15 mouse cellular contexts compared by ENCODE assay signal in the genomic region with DNA sequence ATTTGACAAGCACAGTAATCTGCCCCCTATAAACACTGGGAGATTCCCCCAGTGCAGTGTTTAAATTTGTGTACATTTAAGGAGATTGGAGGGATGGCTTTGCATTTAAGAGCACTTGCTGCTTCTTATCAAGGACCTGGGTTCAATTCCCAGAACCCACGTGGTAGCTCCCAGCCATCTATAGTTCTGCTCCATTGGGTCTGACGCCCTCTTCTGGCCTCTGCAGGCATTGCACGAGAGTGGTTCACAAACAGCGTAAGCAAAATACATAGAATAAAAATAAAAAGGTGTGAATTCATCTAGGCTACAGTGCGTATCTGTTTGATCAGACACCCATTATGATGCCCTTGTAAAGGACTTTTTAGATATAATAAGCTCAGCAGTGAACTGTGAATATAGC. TPM values are rescaled to one million over a fixed set of nuclear protein-coding genes. Genes with fewer than 3 reads are reported as not detected.
DNase-seq lines count a peak whose midpoint lies in the region; ATAC-seq and TF ChIP-seq lines count a peak whose summit lies in the region.
"Had no signal": no experiment of that assay in that cellular context is flagged by ENCODE, and none has a peak within 500 bp of the region (broad histone marks: within the 10 kb centered on the region; RNA-seq: fewer than 3 reads in every experiment).

No protein-coding gene starts in this region.

- DNase-seq in hindbrain, postnatal 0 days (ENCODE audit: low spot score): no peak
- no peak for DNase-seq in hindbrain, embryonic 10.5 days (ENCODE audit: low spot score)
- DNase-seq in lung, postnatal 0 days (ENCODE audit: low spot score): no peak
- no peak for DNase-seq in lung, postnatal 25 days (ENCODE audit: low spot score)
- DNase-seq in induced T-regulatory cell, adult 2 months (ENCODE audit: low read depth): peak; percentile 58
- DNase-seq in embryonic facial prominence, embryonic 10.5 days (ENCODE audit: low spot score): no peak
- DNase-seq in frontal cortex, postnatal 36 days (ENCODE audit: low spot score in 2 of 2): no peak
- DNase-seq: cerebellum, adult 9-11 months; lung, postnatal 4 days had no signal

- no peaks in the 10 kb centered on the region for H3K9me3 ChIP-seq in hindbrain, postnatal 0 days (ENCODE audit: low read length)
- H3K9me3 ChIP-seq in hindbrain, embryonic 10.5 days: no peaks in the 10 kb centered on the region
- no peaks in the 10 kb centered on the region for H3K9me3 ChIP-seq in lung, postnatal 0 days (ENCODE audit: low read length)
- H3K9me3 ChIP-seq in E14TG2a.4 (ENCODE audit: low read length): no peaks in the 10 kb centered on the region
- no peaks in the 10 kb centered on the region for H3K9me3 ChIP-seq in embryonic facial prominence, embryonic 10.5 days
- H3K9me3 ChIP-seq: embryonic facial prominence, embryonic 13.5 days; forebrain, embryonic 15.5 days; hindbrain, embryonic 12.5 days; limb, embryonic 10.5 days had no signal

- no peaks in the 10 kb centered on the region for H3K36me3 ChIP-seq in hindbrain, postnatal 0 days (ENCODE audit: insufficient read depth, low read length)
- H3K36me3 ChIP-seq in hindbrain, embryonic 10.5 days: no peaks in the 10 kb centered on the region
- no peaks in the 10 kb centered on the region for H3K36me3 ChIP-seq in lung, postnatal 0 days (ENCODE audit: insufficient read depth, low read length)
- no peaks in the 10 kb centered on the region for H3K36me3 ChIP-seq in E14TG2a.4 (ENCODE audit: insufficient read depth, low read length)
- no peaks in the 10 kb centered on the region for H3K36me3 ChIP-seq in embryonic facial prominence, embryonic 10.5 days (replicated peaks)
- H3K36me3 ChIP-seq: embryonic facial prominence, embryonic 13.5 days; forebrain, embryonic 15.5 days; hindbrain, embryonic 12.5 days; limb, embryonic 10.5 days had no signal

- WGBS in hindbrain, postnatal 0 days: 67% methylated on average over 5 of the region's 5 CpGs
- 65% methylated on average over 5 of the region's 5 CpGs for WGBS in hindbrain, embryonic 10.5 days
- 70% methylated on average over 5 of the region's 5 CpGs for WGBS in lung, postnatal 0 days
- WGBS in embryonic facial prominence, embryonic 10.5 days: 65% methylated on average over 5 of the region's 5 CpGs

- no peak for ATAC-seq in hindbrain, postnatal 0 days
- no peak for ATAC-seq in lung, postnatal 0 days
- ATAC-seq: forebrain, embryonic 15.5 days; midbrain, embryonic 16.5 days had no signal

- no peak overlapping the region for H3K27ac ChIP-seq in hindbrain, postnatal 0 days
- no peak overlapping the region for H3K27ac ChIP-seq in hindbrain, embryonic 10.5 days
- H3K27ac ChIP-seq in lung, postnatal 0 days (ENCODE audit: low read length): no peak overlapping the region
- H3K27ac ChIP-seq in embryonic facial prominence, embryonic 10.5 days (replicated peaks): no peak overlapping the region
- H3K27ac ChIP-seq: embryonic facial prominence, embryonic 13.5 days; forebrain, embryonic 15.5 days; hindbrain, embryonic 12.5 days; limb, embryonic 10.5 days had no signal

- H3K4me3 ChIP-seq in hindbrain, postnatal 0 days (ENCODE audit: low read length): no peak overlapping the region
- H3K4me3 ChIP-seq in hindbrain, embryonic 10.5 days: no peak overlapping the region
- H3K4me3 ChIP-seq in lung, postnatal 0 days (ENCODE audit: low read depth, low read length): no peak overlapping the region
- H3K4me3 ChIP-seq in E14TG2a.4 (replicated peaks; ENCODE audit: low read length): no peak overlapping the region
- H3K4me3 ChIP-seq in embryonic facial prominence, embryonic 10.5 days: no peak overlapping the region
- H3K4me3 ChIP-seq: embryonic facial prominence, embryonic 13.5 days; forebrain, embryonic 15.5 days; hindbrain, embryonic 12.5 days; limb, embryonic 10.5 days had no signal

- H3K27me3 ChIP-seq in hindbrain, postnatal 0 days (ENCODE audit: insufficient read depth, low read length): no peaks in the 10 kb centered on the region
- H3K27me3 ChIP-seq in hindbrain, embryonic 10.5 days (ENCODE audit: insufficient read depth, poor library complexity, severe bottlenecking): no peaks in the 10 kb centered on the region
- no peaks in the 10 kb centered on the region for H3K27me3 ChIP-seq in lung, postnatal 0 days (replicated peaks; ENCODE audit: insufficient read depth, low read length)
- no peaks in the 10 kb centered on the region for H3K27me3 ChIP-seq in E14TG2a.4 (ENCODE audit: insufficient read depth, low read length)
- H3K27me3 ChIP-seq in embryonic facial prominence, embryonic 10.5 days (replicated peaks; ENCODE audit: low read depth, poor library complexity, severe bottlenecking): no peaks in the 10 kb centered on the region
- H3K27me3 ChIP-seq: embryonic facial prominence, embryonic 13.5 days; forebrain, embryonic 15.5 days; hindbrain, embryonic 12.5 days had no signal

- no peak overlapping the region for H3K4me2 ChIP-seq in hindbrain, postnatal 0 days (ENCODE audit: low read depth, low read length)
- H3K4me2 ChIP-seq in lung, postnatal 0 days (replicated peaks; ENCODE audit: low read depth, low read length): no peak overlapping the region
- H3K4me2 ChIP-seq: embryonic facial prominence, embryonic 13.5 days; forebrain, embryonic 15.5 days; hindbrain, embryonic 12.5 days had no signal

- no peak overlapping the region for H3K9ac ChIP-seq in hindbrain, postnatal 0 days (replicated peaks; ENCODE audit: low read length)
- H3K9ac ChIP-seq in lung, postnatal 0 days (replicated peaks; ENCODE audit: low read depth): no peak overlapping the region
- H3K9ac ChIP-seq: embryonic facial prominence, embryonic 13.5 days; forebrain, embryonic 15.5 days; hindbrain, embryonic 12.5 days had no signal

- H3K4me1 ChIP-seq in hindbrain, postnatal 0 days (ENCODE audit: insufficient read depth, low read length): 0 out of 2 replicates have a peak, but pooled peaks cover 7% of the 10 kb centered on the region
- peaks cover 10% of the 10 kb centered on the region for H3K4me1 ChIP-seq in hindbrain, embryonic 10.5 days (replicated peaks)
- peaks cover 15% of the 10 kb centered on the region; the same call in 1 of the 2 replicates for H3K4me1 ChIP-seq in lung, postnatal 0 days (ENCODE audit: insufficient read depth, low read depth, low read length)
- peaks cover 25% of the 10 kb centered on the region for H3K4me1 ChIP-seq in E14TG2a.4 (replicated peaks; ENCODE audit: low read depth, low read length)
- peaks cover 10% of the 10 kb centered on the region for H3K4me1 ChIP-seq in embryonic facial prominence, embryonic 10.5 days

- no peak for TF ChIP-seq EP300 in lung, postnatal 0 days (IDR thresholded peaks at IDR 0.05)

- TF ChIP-seq CTCF in hindbrain, postnatal 0 days (IDR thresholded peaks at IDR 0.05; ENCODE audit: low read depth): peak; percentile 40
- TF ChIP-seq CTCF in lung, postnatal 0 days (IDR thresholded peaks at IDR 0.05): peak; percentile 58
- TF ChIP-seq CTCF in E14TG2a.4 (conservative IDR thresholded peaks at IDR 0.05; ENCODE audit: low read length): peak; percentile 86

RNA-seq across cellular contexts. Expression of a gene that starts 55.3 kb away (rescaled TPM):
- 32.6 and 33.8 TPM in 2 replicates for total RNA-seq in hindbrain, postnatal 0 days (2014; rRNA removed)
- polyA plus RNA-seq in hindbrain, postnatal 0 days (2015; fragmentation: Nextera tagmentation; extraction: Ambion mirVana): 29.9 and 33.2 TPM in 2 replicates
- polyA plus RNA-seq in hindbrain, embryonic 10.5 days (2016; fragmentation: Nextera tagmentation; extraction: Ambion mirVana): 26.7 and 31.7 TPM in 2 replicates
- polyA plus RNA-seq in lung, postnatal 0 days (2015; fragmentation: Nextera tagmentation; extraction: Ambion mirVana): 18.4 and 18.7 TPM in 2 replicates
- polyA plus RNA-seq in embryonic facial prominence, embryonic 10.5 days (2016; fragmentation: Nextera tagmentation; extraction: Ambion mirVana): 21.4 and 26.4 TPM in 2 replicates
